Mouse (Mus musculus) testis, adult 2 months (tissue): ENCODE results near the gene Dapk2. TPM values are rescaled to one million over a fixed set of nuclear protein-coding genes. Genes with fewer than 3 reads are reported as not detected.

Source experiments
- H3K27ac ChIP-seq: fragments of 200-500 bp; 2 replicates; pipeline ENCODE4 v1.5.1; 2012; ENCODE audit warnings: low read depth, low read length; ENCODE audit not compliant: control insufficient read depth, insufficient read depth
- H3K27me3 ChIP-seq: fragments of 200-500 bp; 2 replicates; pipeline ENCODE4 v1.6.1; 2012; ENCODE audit warnings: mild to moderate bottlenecking, low read length, moderate library complexity; ENCODE audit not compliant: control insufficient read depth, insufficient read depth
- H3K36me3 ChIP-seq: fragments of 200-500 bp; 2 replicates; pipeline ENCODE4 v1.6.1; 2012; ENCODE audit warnings: mild to moderate bottlenecking, low read length; ENCODE audit not compliant: control insufficient read depth, insufficient read depth
- H3K4me1 ChIP-seq: fragments of 200-500 bp; 2 replicates; pipeline ENCODE4 v1.6.1; 2012; ENCODE audit warnings: low read length; ENCODE audit not compliant: control insufficient read depth, insufficient read depth
- H3K4me3 ChIP-seq: fragments of 200-500 bp; 2 replicates; pipeline ENCODE4 v1.5.1; 2012; ENCODE audit warnings: low read depth, mild to moderate bottlenecking, low read length, moderate library complexity, mixed read lengths; ENCODE audit not compliant: control insufficient read depth
- CTCF ChIP-seq: fragments of 200-500 bp; IDR thresholded peaks from 2 replicates; pipeline ENCODE4 v1.5.1; 2012; ENCODE audit warnings: low read depth, mild to moderate bottlenecking, inconsistent platforms, low read length, moderate library complexity; ENCODE audit not compliant: control insufficient read depth, insufficient read depth, insufficient replicate concordance
- POLR2A ChIP-seq: fragments of 200-500 bp; IDR thresholded peaks from 2 replicates; pipeline ENCODE4 v1.6.1; 2012; ENCODE audit warnings: low read depth, mild to moderate bottlenecking, inconsistent platforms, low read length, moderate library complexity; ENCODE audit not compliant: control insufficient read depth
- polyA plus RNA-seq: library from polyadenylated mRNA; depleted of rRNA; stranded (reverse); fragments of >200 nt; gene quantifications from 2 replicates; pipeline ENCODE4 v1.2.3, GENCODE M21; 2012

Dapk2 gene
- polyA plus RNA-seq, 1 experiment, result 0.67 TPM

GRCm38 (mm10) chr9:66245707-66246106, 87.7 kb downstream of the Dapk2 start:
- no peak overlapping the region for H3K27ac ChIP-seq
- no peaks in the 10 kb centered on the region; the same call in 1 of the 2 replicates for H3K4me1 ChIP-seq
- H3K4me3 ChIP-seq, result no peak overlapping the region
- H3K27me3 ChIP-seq, result no peaks in the 10 kb centered on the region
- no peak for TF ChIP-seq CTCF
- no peak for TF ChIP-seq POLR2A
- H3K36me3 ChIP-seq, result no peaks in the 10 kb centered on the region

GRCm38 (mm10) chr9:66249281-66249680, 91.3 kb downstream of the Dapk2 start:
- Histone ChIP-seq H3K36me3 (no peaks in the 10 kb centered on the region), H3K27me3 (no peaks in the 10 kb centered on the region)
- TF ChIP-seq CTCF, result no peak
- TF ChIP-seq POLR2A, result no peak

GRCm38 (mm10) chr9:66251159-66251691, 93.2 kb downstream of the Dapk2 start:
- H3K4me3 ChIP-seq, result no peak overlapping the region
- no peak overlapping the region for H3K27ac ChIP-seq
- H3K36me3 ChIP-seq, result no peaks in the 10 kb centered on the region
- TF ChIP-seq CTCF (no peak), POLR2A (no peak)
- no peaks in the 10 kb centered on the region for H3K27me3 ChIP-seq
- no peaks in the 10 kb centered on the region for H3K4me1 ChIP-seq

More at GRCm38 (mm10) chr9:66249281-66249680, 91.3 kb downstream of the Dapk2 start:
- H3K4me1 ChIP-seq, result no peaks in the 10 kb centered on the region; the same call in 1 of the 2 replicates
- H3K4me3 ChIP-seq, result no peak overlapping the region
- no peak overlapping the region for H3K27ac ChIP-seq

GRCm38 (mm10) chr9:66261741-66262140, 103.7 kb downstream of the Dapk2 start:
- Histone ChIP-seq H3K4me3 (no peak overlapping the region), H3K36me3 (no peaks in the 10 kb centered on the region), H3K4me1 (no peaks in the 10 kb centered on the region), H3K27me3 (no peaks in the 10 kb centered on the region), H3K27ac (no peak overlapping the region)
- no peak for TF ChIP-seq POLR2A
- TF ChIP-seq CTCF, result no peak

- H3K4me1 ChIP-seq, result peaks cover 2% of the 10 kb centered on the region; the same call in 1 of the 2 replicates
- H3K4me3 ChIP-seq, result no peak overlapping the region
- TF ChIP-seq POLR2A (no peak), CTCF (no peak)
- H3K27ac ChIP-seq, result no peak overlapping the region
- no peaks in the 10 kb centered on the region for H3K36me3 ChIP-seq
- no peaks in the 10 kb centered on the region for H3K27me3 ChIP-seq
Observed at GRCm38 (mm10) chr9:66263701-66264100, 105.7 kb downstream of the Dapk2 start.

GRCm38 (mm10) chr9:66265645-66266044, 107.6 kb downstream of the Dapk2 start:
- Histone ChIP-seq H3K36me3 (no peaks in the 10 kb centered on the region), H3K27ac (no peak overlapping the region), H3K4me3 (no peak overlapping the region), H3K4me1 (peaks cover 2% of the 10 kb centered on the region; the same call in 1 of the 2 replicates), H3K27me3 (no peaks in the 10 kb centered on the region)
- no peak for TF ChIP-seq CTCF
- no peak for TF ChIP-seq POLR2A

GRCm38 (mm10) chr9:66266237-66267170, 108.5 kb downstream of the Dapk2 start:
- H3K4me1 ChIP-seq, result peaks cover 2% of the 10 kb centered on the region; the same call in 1 of the 2 replicates
- no peaks in the 10 kb centered on the region for H3K27me3 ChIP-seq
- TF ChIP-seq CTCF (no peak), POLR2A (no peak)
- H3K36me3 ChIP-seq, result no peaks in the 10 kb centered on the region
- H3K27ac ChIP-seq, result no peak overlapping the region
- no peak overlapping the region for H3K4me3 ChIP-seq
